Mouse (Mus musculus) limb, embryonic 11.5 days (tissue): ENCODE measurements around the gene Selenos. TPM values are rescaled to one million over a fixed set of nuclear protein-coding genes. Genes with fewer than 3 reads are reported as not detected.

Experiments
- ATAC-seq: fragments of 200-750 bp; cut with Nextera tagmentation; 2 replicates; pipeline ENCODE4 v1.8.0; 2017; ENCODE audit warnings: low read depth; ENCODE audit not compliant: insufficient number of reproducible peaks, low FRiP score, low TSS enrichment
- DNase-seq: peaks from one replicate; pipeline ENCODE4 v3.0.0-alpha.2; 2015; ENCODE audit warnings: low spot score
- H3K27ac ChIP-seq: fragments of 300-500 bp; sonication (generic); replicated peaks from 2 replicates; pipeline ENCODE4 v1.5.1; 2014; ENCODE audit warnings: low read depth, mild to moderate bottlenecking, low read length
- H3K27me3 ChIP-seq: fragments of 300-500 bp; sonication (generic); 2 replicates; pipeline ENCODE4 v1.6.1; 2014; ENCODE audit warnings: mild to moderate bottlenecking, low read length, mixed read lengths; ENCODE audit not compliant: control insufficient read depth, insufficient read depth
- H3K36me3 ChIP-seq: fragments of 300-500 bp; sonication (generic); 2 replicates; pipeline ENCODE4 v1.6.1; 2014; ENCODE audit warnings: mild to moderate bottlenecking, low read length, moderate library complexity, mixed read lengths; ENCODE audit not compliant: control insufficient read depth, insufficient read depth
- H3K4me1 ChIP-seq: fragments of 300-500 bp; sonication (generic); 2 replicates; pipeline ENCODE4 v1.6.1; 2014; ENCODE audit warnings: low read length, mixed read lengths; ENCODE audit not compliant: control insufficient read depth, insufficient read depth
- H3K4me2 ChIP-seq: fragments of 300-500 bp; sonication (generic); 2 replicates; pipeline ENCODE4 v1.6.1; 2014; ENCODE audit warnings: low read depth, mild to moderate bottlenecking, moderate library complexity; ENCODE audit not compliant: severe bottlenecking
- H3K4me3 ChIP-seq: fragments of 300-500 bp; sonication (generic); 2 replicates; pipeline ENCODE4 v1.5.1; 2014; ENCODE audit warnings: low read depth, low read length
- H3K9ac ChIP-seq: fragments of 300-500 bp; sonication (generic); 2 replicates; pipeline ENCODE4 v1.6.1; 2014; ENCODE audit warnings: mild to moderate bottlenecking, low read length
- H3K9me3 ChIP-seq: fragments of 300-500 bp; sonication (generic); 2 replicates; pipeline ENCODE4 v1.6.1; 2016; ENCODE audit warnings: low read length; ENCODE audit not compliant: control insufficient read depth
- WGBS: fragments of 180-500 bp; shearing (Covaris S2); extraction: QIAGEN DNeasy Blood & Tissue Kit; methylation state at CpG from one replicate; pipeline ENCODE4 v1.1.7; 2014; 5-methylcytosine and 5-hydroxymethylcytosine counted together
- polyA plus RNA-seq: library from polyadenylated mRNA; unstranded; fragments of >200 nt; fragmentation: Nextera tagmentation; extraction: Ambion mirVana; gene quantifications from 2 replicates; pipeline ENCODE4 v1.2.1, GENCODE M21; 2014

The Selenos gene
- polyA plus RNA-seq, 1 experiment from 2014 or later: 87.7 TPM

DNA sequence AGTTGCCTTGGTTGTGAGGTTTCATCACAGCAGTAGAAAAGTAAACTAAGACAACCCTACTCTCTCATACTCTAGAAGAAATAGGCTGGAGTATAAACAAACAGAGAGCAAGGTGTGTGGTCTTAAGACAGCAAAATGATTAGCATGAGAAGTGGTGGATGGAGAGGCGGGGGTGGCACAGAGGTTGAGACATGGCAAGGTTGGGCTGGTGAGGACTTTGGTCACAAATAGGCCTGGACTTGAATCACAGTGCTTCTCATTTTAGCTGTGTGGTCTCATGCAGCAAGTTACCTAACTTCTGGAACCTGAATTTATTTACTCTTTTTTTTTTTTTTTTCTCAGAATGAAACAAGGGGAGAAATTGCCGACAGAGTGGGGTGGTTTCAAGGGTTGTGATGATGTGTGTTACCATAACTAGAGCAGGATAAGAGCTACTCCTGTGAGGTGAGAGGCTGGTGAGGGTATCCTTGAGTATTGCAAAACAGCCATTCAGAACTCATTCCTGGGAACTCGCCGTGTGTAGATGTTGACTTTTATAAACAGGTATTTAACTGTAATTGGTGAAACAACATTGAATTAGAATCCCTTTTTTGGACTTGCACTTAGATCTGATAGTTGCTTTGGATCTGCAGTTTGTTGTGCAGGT, 52.5 kb downstream of the Selenos start:
- peaks cover 8% of the 10 kb centered on the region for H3K4me1 ChIP-seq
- DNase-seq: no peak
- H3K36me3 ChIP-seq: no peaks in the 10 kb centered on the region
- no peak overlapping the region for H3K4me3 ChIP-seq
- 91% methylated on average over 4 of the region's 4 CpGs for WGBS
- H3K4me2 ChIP-seq: no peak overlapping the region
- no peak overlapping the region for H3K27ac ChIP-seq
- no peaks in the 10 kb centered on the region for H3K9me3 ChIP-seq
- no peak overlapping the region for H3K9ac ChIP-seq
- no peaks in the 10 kb centered on the region for H3K27me3 ChIP-seq
- ATAC-seq: no peak

DNA sequence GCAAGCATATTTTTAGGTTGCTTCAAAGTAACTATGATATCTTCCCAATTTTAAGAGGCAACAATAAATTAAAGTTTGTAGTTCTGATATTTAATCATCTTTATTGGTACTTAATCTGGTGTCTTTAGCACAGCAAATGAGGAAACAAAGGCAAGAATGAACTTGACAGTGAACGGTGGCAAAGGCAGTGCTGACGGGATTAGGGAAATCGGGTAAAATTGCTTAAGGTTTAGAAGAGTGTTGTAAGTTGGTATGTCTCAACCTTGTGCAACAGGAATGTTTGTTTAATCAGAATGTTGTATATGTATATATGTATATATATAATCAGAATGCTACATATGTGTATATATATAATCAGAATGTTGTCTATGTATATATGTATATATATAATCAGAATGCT, 54.7 kb downstream of the Selenos start:
- Histone ChIP-seq H3K36me3 (no peaks in the 10 kb centered on the region), H3K4me1 (peaks cover 8% of the 10 kb centered on the region), H3K27me3 (no peaks in the 10 kb centered on the region), H3K9me3 (no peaks in the 10 kb centered on the region), H3K4me2 (no peak overlapping the region), H3K27ac (no peak overlapping the region), H3K4me3 (no peak overlapping the region), H3K9ac (no peak overlapping the region)
- DNase-seq (no peak), ATAC-seq (no peak)
- WGBS: 97% methylated on average over 3 of the region's 3 CpGs

GRCm38 (mm10) chr7:66135644-66136043, 56.2 kb downstream of the Selenos start:
- ATAC-seq (no peak), DNase-seq (no peak)
- Histone ChIP-seq H3K9me3 (no peaks in the 10 kb centered on the region), H3K4me3 (no peak overlapping the region), H3K27ac (no peak overlapping the region), H3K4me1 (peaks cover 8% of the 10 kb centered on the region), H3K36me3 (0 out of 2 replicates have a peak, but pooled peaks cover 2% of the 10 kb centered on the region), H3K4me2 (no peak overlapping the region), H3K9ac (no peak overlapping the region), H3K27me3 (no peaks in the 10 kb centered on the region)
- WGBS: 91% methylated on average over 3 of the region's 3 CpGs

DNA sequence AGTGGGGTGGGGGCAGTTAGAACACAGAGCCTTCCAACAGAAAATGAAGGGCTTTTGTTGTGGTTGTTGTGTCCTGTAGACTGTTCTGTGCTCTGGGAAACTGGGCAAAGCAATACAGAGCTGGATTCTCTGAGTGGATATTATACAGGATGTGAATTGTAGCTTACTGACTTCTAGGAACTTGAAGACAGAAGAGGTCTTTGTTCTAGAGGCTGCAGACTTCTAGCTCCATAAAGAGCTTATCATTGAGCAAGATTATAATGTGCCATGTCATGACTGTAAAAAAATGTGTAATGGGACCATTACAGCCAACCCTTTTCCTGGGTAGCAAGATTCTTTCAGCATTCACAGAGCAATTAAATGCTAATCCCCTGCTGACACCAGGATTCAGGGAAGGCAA, 56.7 kb downstream of the Selenos start:
- Histone ChIP-seq H3K4me2 (no peak overlapping the region), H3K4me1 (peaks cover 8% of the 10 kb centered on the region), H3K4me3 (no peak overlapping the region), H3K36me3 (0 out of 2 replicates have a peak, but pooled peaks cover 2% of the 10 kb centered on the region), H3K9me3 (no peaks in the 10 kb centered on the region), H3K27me3 (no peaks in the 10 kb centered on the region), H3K9ac (no peak overlapping the region), H3K27ac (no peak overlapping the region)
- DNase-seq (no peak), ATAC-seq (no peak)

GRCm38 (mm10) chr7:66137309-66137708, 57.9 kb downstream of the Selenos start:
- H3K9ac ChIP-seq: no peak overlapping the region
- peaks cover 8% of the 10 kb centered on the region for H3K4me1 ChIP-seq
- WGBS: 95% methylated on average over 4 of the region's 4 CpGs
- H3K27me3 ChIP-seq: no peaks in the 10 kb centered on the region
- no peak overlapping the region for H3K4me2 ChIP-seq
- ATAC-seq (no peak), DNase-seq (no peak)
- H3K9me3 ChIP-seq: no peaks in the 10 kb centered on the region
- no peak overlapping the region for H3K27ac ChIP-seq
- H3K36me3 ChIP-seq: 0 out of 2 replicates have a peak, but pooled peaks cover 2% of the 10 kb centered on the region
- no peak overlapping the region for H3K4me3 ChIP-seq

- H3K27ac ChIP-seq: no peak overlapping the region
- ATAC-seq (no peak), DNase-seq (no peak)
- no peaks in the 10 kb centered on the region for H3K27me3 ChIP-seq
- H3K36me3 ChIP-seq: 0 out of 2 replicates have a peak, but pooled peaks cover 2% of the 10 kb centered on the region
- peaks cover 8% of the 10 kb centered on the region for H3K4me1 ChIP-seq
- H3K4me3 ChIP-seq: no peak overlapping the region
- no peaks in the 10 kb centered on the region for H3K9me3 ChIP-seq
- H3K9ac ChIP-seq: no peak overlapping the region
- H3K4me2 ChIP-seq: no peak overlapping the region
- WGBS: 71% methylated on average over 4 of the region's 4 CpGs
These were observed 58.9 kb downstream of the Selenos start for GRCm38 (mm10) chr7:66138301-66138700.

DNA sequence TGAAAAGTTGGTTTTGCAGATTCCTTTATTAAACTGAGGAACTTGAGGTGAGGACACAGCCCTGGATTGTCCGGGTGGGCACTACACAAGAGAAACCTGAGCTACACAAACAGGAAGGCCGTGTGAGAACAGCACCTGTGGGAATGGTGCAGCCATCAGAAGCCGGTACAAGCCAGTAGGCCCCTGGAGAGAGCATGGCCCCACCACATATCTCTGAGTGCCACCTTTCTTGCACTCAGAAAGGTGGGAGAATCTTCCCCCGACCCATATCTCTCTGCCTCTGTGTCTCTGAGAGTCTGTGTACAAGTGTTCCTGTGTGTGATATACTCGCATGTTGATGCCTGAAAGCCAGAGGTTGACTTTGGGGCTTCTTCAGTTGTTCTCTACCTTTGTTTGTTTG, 59.4 kb downstream of the Selenos start:
- DNase-seq (no peak), ATAC-seq (no peak)
- H3K9me3 ChIP-seq: no peaks in the 10 kb centered on the region
- WGBS: 89% methylated on average over 5 of the region's 5 CpGs
- H3K36me3 ChIP-seq: 0 out of 2 replicates have a peak, but pooled peaks cover 2% of the 10 kb centered on the region
- H3K9ac ChIP-seq: no peak overlapping the region
- no peak overlapping the region for H3K4me3 ChIP-seq
- no peak overlapping the region for H3K4me2 ChIP-seq
- no peaks in the 10 kb centered on the region for H3K27me3 ChIP-seq
- H3K27ac ChIP-seq: no peak overlapping the region
- H3K4me1 ChIP-seq: peaks cover 8% of the 10 kb centered on the region
